Mouse (Mus musculus) urinary bladder, adult 18-20 months (tissue): ENCODE results near the gene Skap1.

Experiments
- DNase-seq, 2 experiments: peaks; one replicate each; pipeline ENCODE4 v3.0.0; 2022; ENCODE audit warnings: low spot score in 2 of 2, mixed read lengths in 2 of 2

Skap1 gene

GRCm38 (mm10) chr11:96463986-96464715 lies at the start of gene Skap1:
Gene Skap1 (plus strand): TSS chr11:96464593.
- peak in 1 of 2 experiments; percentile 2 for DNase-seq

- DNase-seq, result no peak
Measured at GRCm38 (mm10) chr11:96421074-96421473, 43.3 kb upstream of the Skap1 start.

- DNase-seq, result no peak
Measured at GRCm38 (mm10) chr11:96421517-96422265, 42.7 kb upstream of the Skap1 start.

GRCm38 (mm10) chr11:96425193-96425592 lies 39.2 kb upstream of the Skap1 start:
- DNase-seq, result no peak

GRCm38 (mm10) chr11:96426191-96426590 lies 38.2 kb upstream of the Skap1 start:
- DNase-seq, result no peak

- DNase-seq, result no peak
Measured at GRCm38 (mm10) chr11:96426805-96427204, 37.6 kb upstream of the Skap1 start.

- DNase-seq, result no peak
Measured at GRCm38 (mm10) chr11:96429062-96429461, 35.3 kb upstream of the Skap1 start.

- no peak for DNase-seq
Measured at GRCm38 (mm10) chr11:96429891-96430290, 34.5 kb upstream of the Skap1 start.

GRCm38 (mm10) chr11:96431871-96432270 lies 32.5 kb upstream of the Skap1 start:
- no peak for DNase-seq

GRCm38 (mm10) chr11:96434888-96435287 lies 29.5 kb upstream of the Skap1 start:
- no peak for DNase-seq

- no peak for DNase-seq
Measured at GRCm38 (mm10) chr11:96436525-96436924, 27.9 kb upstream of the Skap1 start.

GRCm38 (mm10) chr11:96438787-96439186 lies 25.6 kb upstream of the Skap1 start:
- DNase-seq, result peak; percentile 39 to 47

GRCm38 (mm10) chr11:96441546-96442185 lies 22.7 kb upstream of the Skap1 start:
- no peak for DNase-seq

GRCm38 (mm10) chr11:96442468-96442867 lies 21.9 kb upstream of the Skap1 start:
- no peak for DNase-seq

GRCm38 (mm10) chr11:96447931-96448330 lies 16.5 kb upstream of the Skap1 start:
- DNase-seq, result no peak

- no peak for DNase-seq
Measured at GRCm38 (mm10) chr11:96455111-96455510, 9.3 kb upstream of the Skap1 start.

GRCm38 (mm10) chr11:96455699-96456326 lies 8.6 kb upstream of the Skap1 start:
- no peak for DNase-seq

- no peak for DNase-seq
Measured at GRCm38 (mm10) chr11:96456508-96457305, 7.7 kb upstream of the Skap1 start.

GRCm38 (mm10) chr11:96461766-96462165 lies 2.6 kb upstream of the Skap1 start:
- DNase-seq, result no peak

GRCm38 (mm10) chr11:96462191-96462752 lies 2.1 kb upstream of the Skap1 start:
- DNase-seq, result no peak

- peak in 1 of 2 experiments; percentile 8 for DNase-seq
Measured at GRCm38 (mm10) chr11:96464716-96465060, 295 bp downstream of the Skap1 start.
